Comparison of ENCODE assay signal across 12 mouse cellular contexts in genomic region chr4:133256820-133257219, GRCm38 (mm10). TPM values are rescaled to one million over a fixed set of nuclear protein-coding genes. Genes with fewer than 3 reads are reported as not detected.
A peak's percentile ranks its signal among the peaks of the same experiment; 100 is the strongest.
DNase-seq lines count a peak whose midpoint lies in the region; ATAC-seq and TF ChIP-seq lines count a peak whose summit lies in the region.
"Had no signal": no experiment of that assay in that cellular context is flagged by ENCODE, and none has a peak within 500 bp of the region (broad histone marks: within the 10 kb centered on the region; RNA-seq: fewer than 3 reads in every experiment).

No protein-coding gene starts in this region.

- H3K36me3 ChIP-seq in kidney, adult 2 months (ENCODE audit: control insufficient read depth, insufficient read depth, low read length) = no peaks in the 10 kb centered on the region
- no peaks in the 10 kb centered on the region for H3K36me3 ChIP-seq in ES-E14 (ENCODE audit: control insufficient read depth, insufficient read depth, low read length, poor library complexity, severe bottlenecking)
- no peaks in the 10 kb centered on the region for H3K36me3 ChIP-seq in embryonic facial prominence, embryonic 13.5 days
- no peaks in the 10 kb centered on the region for H3K36me3 ChIP-seq in liver, embryonic 12.5 days

- WGBS in kidney, adult 2 months = 28% methylated on average over 24 of the region's 24 CpGs
- 17% methylated on average over 24 of the region's 24 CpGs for WGBS in embryonic facial prominence, embryonic 13.5 days
- WGBS in liver, embryonic 12.5 days (ENCODE audit: insufficient replicate concordance) = 22% methylated on average over 24 of the region's 24 CpGs

- no peaks in the 10 kb centered on the region for H3K27me3 ChIP-seq in kidney, adult 2 months (replicated peaks; ENCODE audit: control insufficient read depth, insufficient read depth, low read length)
- H3K27me3 ChIP-seq in embryonic facial prominence, embryonic 13.5 days = peaks cover 57% of the 10 kb centered on the region
- peaks cover 70% of the 10 kb centered on the region for H3K27me3 ChIP-seq in liver, embryonic 12.5 days (replicated peaks)

- H3K9me3 ChIP-seq in ES-E14 (ENCODE audit: control insufficient read depth, insufficient read depth, low read depth, low read length) = no peaks in the 10 kb centered on the region
- no peaks in the 10 kb centered on the region for H3K9me3 ChIP-seq in embryonic facial prominence, embryonic 13.5 days
- H3K9me3 ChIP-seq in liver, embryonic 12.5 days (replicated peaks) = no peaks in the 10 kb centered on the region

- no peak for ATAC-seq in embryonic facial prominence, embryonic 13.5 days (ENCODE audit: insufficient number of reproducible peaks, insufficient read depth, low FRiP score, low TSS enrichment, low read depth)
- peak; percentile 11; the same call in 1 of the 2 replicates for ATAC-seq in liver, embryonic 12.5 days
- no peak for ATAC-seq in inflammation-experienced regulatory T-cells, adult 6 months
- ATAC-seq: forebrain, embryonic 16.5 days had no signal

- peak overlapping the region; percentile 17 for H3K4me2 ChIP-seq in embryonic facial prominence, embryonic 13.5 days
- peak overlapping the region; percentile 15; the same call in 1 of the 2 replicates for H3K4me2 ChIP-seq in liver, embryonic 12.5 days

- H3K4me3 ChIP-seq in kidney, adult 2 months (ENCODE audit: insufficient read depth, low read depth, low read length) = 0 out of 2 replicates have a peak overlapping the region, but pooled peaks have one; percentile 7
- H3K4me3 ChIP-seq in ES-E14 (ENCODE audit: insufficient read depth in 1 of 2, low read depth in 1 of 2, low read length in 2 of 2, poor library complexity in 1 of 2, severe bottlenecking in 1 of 2) = peak overlapping the region; percentile 49 to 55
- 0 out of 2 replicates have a peak overlapping the region, but pooled peaks have one; percentile 0 for H3K4me3 ChIP-seq in embryonic facial prominence, embryonic 13.5 days
- no peak overlapping the region for H3K4me3 ChIP-seq in liver, embryonic 12.5 days

- TF ChIP-seq CTCF in kidney, adult 2 months (conservative IDR thresholded peaks at IDR 0.05; ENCODE audit: insufficient read depth, insufficient read length, low read depth, low read length) = no peak

- TF ChIP-seq POLR2A in kidney, adult 2 months (IDR thresholded peaks at IDR 0.05; ENCODE audit: low read depth, low read length) = no peak

- in situ Hi-C loops in ES-E14 (cut with MboI; ENCODE audit: low sequenced_read_pairs in 2 of 2, unreplicated experiment in 2 of 2) = no loop called here

- H3K9ac ChIP-seq in ES-E14 (ENCODE audit: insufficient read depth, low read depth, low read length, poor library complexity, severe bottlenecking) = peak overlapping the region; percentile 36; the same call in 1 of the 2 replicates
- no peak overlapping the region for H3K9ac ChIP-seq in embryonic facial prominence, embryonic 13.5 days
- H3K9ac ChIP-seq in liver, embryonic 12.5 days = no peak overlapping the region

- H3K27ac ChIP-seq in kidney, adult 2 months (ENCODE audit: insufficient read depth, low read depth, low read length) = no peak overlapping the region
- H3K27ac ChIP-seq in ES-E14 (ENCODE audit: insufficient read depth, low read depth, low read length, poor library complexity, severe bottlenecking) = no peak overlapping the region
- no peak overlapping the region for H3K27ac ChIP-seq in embryonic facial prominence, embryonic 13.5 days
- H3K27ac ChIP-seq in liver, embryonic 12.5 days = no peak overlapping the region

- DNase-seq in kidney, adult 2 months = no peak
- no peak for DNase-seq in kidney, postnatal 14 days
- peak; percentile 47 for DNase-seq in ES-E14 (ENCODE audit: low read depth, low spot score)
- DNase-seq in spleen, postnatal 4 days (ENCODE audit: low spot score in 2 of 2) = no peak
- DNase-seq: adrenal gland, postnatal 14 days had no signal

- H3K4me1 ChIP-seq in kidney, adult 2 months (ENCODE audit: control insufficient read depth, insufficient read depth, low read length) = peaks cover 5% of the 10 kb centered on the region; the same call in 1 of the 2 replicates
- peaks cover 0 to 11% of the 10 kb centered on the region in 2 experiments; a peak in 1 of 4 replicates for H3K4me1 ChIP-seq in ES-E14 (ENCODE audit: control insufficient read depth in 2 of 2, insufficient read depth in 2 of 2, low read length in 2 of 2, poor library complexity in 1 of 2)
- peaks cover 6% of the 10 kb centered on the region; the same call in 1 of the 2 replicates for H3K4me1 ChIP-seq in embryonic facial prominence, embryonic 13.5 days
- H3K4me1 ChIP-seq in liver, embryonic 12.5 days = peaks cover 4% of the 10 kb centered on the region; the same call in 1 of the 2 replicates

TF ChIP-seq in ES-E14, 5 proteins besides CTCF, POLR2A, EP300 and RAD21:
- 0 out of 2 replicates have a peak, but pooled peaks have one; percentile 37 for TF ChIP-seq CHD2 (IDR thresholded peaks at IDR 0.05; ENCODE audit: low read depth, low read length)
- TF ChIP-seq ZC3H11A (IDR thresholded peaks at IDR 0.05; ENCODE audit: borderline replicate concordance, low read depth, low read length) = no peak
- TF ChIP-seq MAFK (IDR thresholded peaks at IDR 0.05; ENCODE audit: insufficient read depth, low read depth, low read length) = no peak
- no peak for TF ChIP-seq HCFC1 (IDR thresholded peaks at IDR 0.05; ENCODE audit: borderline replicate concordance, insufficient read depth, low read length)
- TF ChIP-seq ZNF384 (IDR thresholded peaks at IDR 0.05; ENCODE audit: low read depth, low read length) = no peak

RNA-seq across cellular contexts. Expression of gene Sytl1, which starts 6.1 kb away (rescaled TPM):
- 5.9 TPM in 2 replicates for polyA plus RNA-seq in kidney, adult 2 months (2012; rRNA removed)
- total RNA-seq in ES-E14 (2012; rRNA removed) = 2.0 and 4.4 TPM in 2 replicates
- polyA plus RNA-seq in embryonic facial prominence, embryonic 13.5 days (2015; fragmentation: Nextera tagmentation; extraction: Ambion mirVana) = 6.6 and 8.2 TPM in 2 replicates
- 0.37 and 0.46 TPM in 2 replicates for polyA plus RNA-seq in liver, embryonic 12.5 days (2016; fragmentation: Nextera tagmentation; extraction: Ambion mirVana)
- polyA plus RNA-seq in inflammation-experienced regulatory T-cells, adult 6 months (2017; shearing (Covaris generic)) = 10 to 100 TPM; 18.3 to 62.3 (median 43.8) TPM

RNA-seq across cellular contexts. Expression of gene Map3k6, which starts 16.2 kb away (rescaled TPM):
- polyA plus RNA-seq in kidney, adult 2 months (2012; rRNA removed) = 3.8 and 4.3 TPM in 2 replicates
- total RNA-seq in ES-E14 (2012; rRNA removed) = 2.7 and 4.3 TPM in 2 replicates
- polyA plus RNA-seq in embryonic facial prominence, embryonic 13.5 days (2015; fragmentation: Nextera tagmentation; extraction: Ambion mirVana) = 4.3 and 4.8 TPM in 2 replicates
- 2.8 and 3.6 TPM in 2 replicates for polyA plus RNA-seq in liver, embryonic 12.5 days (2016; fragmentation: Nextera tagmentation; extraction: Ambion mirVana)
- polyA plus RNA-seq in inflammation-experienced regulatory T-cells, adult 6 months (2017; shearing (Covaris generic)) = under 1 TPM in 1 of 3 experiments, not detected in 2; 0.57 TPM

RNA-seq across cellular contexts. Expression of gene Tmem222, which starts 20.8 kb away (rescaled TPM):
- polyA plus RNA-seq in kidney, adult 2 months (2012; rRNA removed) = 70.6 and 80.4 TPM in 2 replicates
- total RNA-seq in ES-E14 (2012; rRNA removed) = 73.3 and 89.4 TPM in 2 replicates
- 84.4 and 89.9 TPM in 2 replicates for polyA plus RNA-seq in embryonic facial prominence, embryonic 13.5 days (2015; fragmentation: Nextera tagmentation; extraction: Ambion mirVana)
- 47.6 and 48.4 TPM in 2 replicates for polyA plus RNA-seq in liver, embryonic 12.5 days (2016; fragmentation: Nextera tagmentation; extraction: Ambion mirVana)
- polyA plus RNA-seq in inflammation-experienced regulatory T-cells, adult 6 months (2017; shearing (Covaris generic)) = 10 to 100 TPM; 69.3 to 98.0 (median 86.0) TPM

RNA-seq across cellular contexts. Expression of gene Gpr3, which starts 44.5 kb away (rescaled TPM):
- polyA plus RNA-seq in kidney, adult 2 months (2012; rRNA removed) = 0.39 and 0.53 TPM in 2 replicates
- 0.85 and 1.5 TPM in 2 replicates for total RNA-seq in ES-E14 (2012; rRNA removed)
- polyA plus RNA-seq in embryonic facial prominence, embryonic 13.5 days (2015; fragmentation: Nextera tagmentation; extraction: Ambion mirVana) = 0.15 and 0.37 TPM in 2 replicates
- polyA plus RNA-seq in liver, embryonic 12.5 days (2016; fragmentation: Nextera tagmentation; extraction: Ambion mirVana) = not detected in 2 replicates
- polyA plus RNA-seq in inflammation-experienced regulatory T-cells, adult 6 months (2017; shearing (Covaris generic)) = not detected
- polyA plus RNA-seq: thymus, postnatal 0 days had no signal

RNA-seq across cellular contexts. Expression of gene Cd164l2, which starts 44.9 kb away (rescaled TPM):
- polyA plus RNA-seq in kidney, adult 2 months (2012; rRNA removed) = 15.3 and 17.7 TPM in 2 replicates
- 2.2 and 5.7 TPM in 2 replicates for total RNA-seq in ES-E14 (2012; rRNA removed)
- polyA plus RNA-seq in embryonic facial prominence, embryonic 13.5 days (2015; fragmentation: Nextera tagmentation; extraction: Ambion mirVana) = 4.0 and 5.2 TPM in 2 replicates
- polyA plus RNA-seq in liver, embryonic 12.5 days (2016; fragmentation: Nextera tagmentation; extraction: Ambion mirVana) = 0.12 and 0.26 TPM in 2 replicates
- polyA plus RNA-seq in inflammation-experienced regulatory T-cells, adult 6 months (2017; shearing (Covaris generic)) = not detected
- total RNA-seq: hematopoietic stem cell, adult 5-6 weeks; MEL had no signal
